Mouse (Mus musculus) urinary bladder, postnatal 14 days (tissue): ENCODE results near the gene 4933406M09Rik.

Experiments
- DNase-seq: peaks from one replicate; pipeline ENCODE4 v3.0.0; 2021; ENCODE audit warnings: low spot score

The 4933406M09Rik gene

GRCm38 (mm10) chr1:134381795-134382625, 3.7 kb upstream of the 4933406M09Rik start:
- no peak for DNase-seq

- DNase-seq = no peak
These were observed 1.2 kb upstream of the 4933406M09Rik start for GRCm38 (mm10) chr1:134384581-134384980.

DNA sequence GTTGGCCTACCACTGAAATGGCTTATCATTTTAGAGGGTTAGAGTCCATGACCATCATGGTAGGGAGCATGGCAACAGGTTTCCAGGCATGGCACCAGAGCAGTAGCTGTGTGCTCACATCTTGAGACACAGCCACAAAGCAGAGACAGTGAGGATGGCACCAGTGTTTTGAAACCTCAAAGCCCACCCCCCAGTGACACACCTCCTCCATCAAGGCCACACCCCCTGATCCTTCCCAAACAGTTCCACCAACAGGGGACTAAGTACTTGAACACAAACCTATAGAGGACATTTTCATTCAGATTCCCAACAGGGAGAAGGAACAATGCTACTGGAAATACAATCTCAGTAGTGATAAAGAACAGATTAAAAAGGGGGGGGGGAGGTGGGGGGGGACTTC, 564 bp upstream of the 4933406M09Rik start:
- DNase-seq = no peak

DNA sequence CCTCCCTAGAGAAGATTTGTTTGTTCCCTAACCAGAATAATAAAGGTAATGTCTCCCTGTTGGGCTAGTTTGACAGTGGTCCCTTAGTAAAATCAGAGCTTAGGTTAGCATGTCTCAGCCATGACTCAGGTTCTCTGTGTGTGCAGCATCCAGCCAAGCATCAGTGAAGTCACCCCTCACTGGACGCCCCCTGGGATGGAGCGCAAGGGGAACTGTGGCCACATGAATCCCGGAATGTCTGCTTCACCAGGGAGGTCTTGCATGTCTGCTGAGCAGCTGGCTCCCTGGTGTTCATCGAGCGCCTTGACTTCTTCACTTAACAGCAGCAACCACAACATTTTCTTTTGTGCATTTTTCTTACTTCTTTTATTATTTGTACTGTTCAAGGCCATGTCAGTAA, 8.1 kb downstream of the 4933406M09Rik start:
- no peak for DNase-seq

DNA sequence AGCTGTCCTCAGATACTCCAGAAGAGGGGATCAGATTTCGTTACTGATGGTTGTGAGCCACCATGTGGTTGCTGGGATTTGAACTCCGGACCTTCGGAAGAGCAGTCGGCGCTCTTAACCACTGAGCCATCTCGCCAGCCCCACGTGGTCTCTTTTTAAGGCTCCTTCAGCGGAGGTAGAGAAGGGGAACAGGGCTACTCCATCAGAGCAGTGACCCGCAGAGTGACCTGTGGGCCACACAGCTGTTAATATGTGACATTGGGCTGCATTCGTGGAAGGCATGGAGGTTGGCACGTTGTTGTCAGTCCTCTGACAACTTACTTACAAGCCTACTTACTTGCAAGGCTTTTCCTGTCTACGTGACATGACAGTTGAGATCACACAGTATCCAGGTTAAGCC, 12.5 kb downstream of the 4933406M09Rik start:
- no peak for DNase-seq

DNA sequence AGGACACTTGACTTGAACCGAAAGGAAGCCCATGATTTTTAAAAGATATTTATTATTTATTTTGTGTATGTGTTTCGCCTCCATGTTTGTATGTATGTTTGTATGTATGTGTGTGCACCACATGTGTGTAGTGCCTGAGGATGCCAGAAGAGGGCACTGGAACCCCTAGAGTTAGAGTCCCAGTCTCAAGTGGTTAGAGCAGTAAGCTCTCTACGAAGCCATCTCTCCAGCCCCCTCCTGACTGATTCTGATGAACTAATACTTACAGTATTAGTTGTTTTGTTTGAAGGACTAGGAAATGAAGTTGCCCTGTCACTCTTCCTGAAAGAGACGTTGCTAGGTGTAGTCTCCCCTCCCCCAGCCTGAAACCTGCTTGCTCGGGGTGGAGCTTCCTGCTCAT, 14.0 kb downstream of the 4933406M09Rik start:
- DNase-seq = no peak

DNA sequence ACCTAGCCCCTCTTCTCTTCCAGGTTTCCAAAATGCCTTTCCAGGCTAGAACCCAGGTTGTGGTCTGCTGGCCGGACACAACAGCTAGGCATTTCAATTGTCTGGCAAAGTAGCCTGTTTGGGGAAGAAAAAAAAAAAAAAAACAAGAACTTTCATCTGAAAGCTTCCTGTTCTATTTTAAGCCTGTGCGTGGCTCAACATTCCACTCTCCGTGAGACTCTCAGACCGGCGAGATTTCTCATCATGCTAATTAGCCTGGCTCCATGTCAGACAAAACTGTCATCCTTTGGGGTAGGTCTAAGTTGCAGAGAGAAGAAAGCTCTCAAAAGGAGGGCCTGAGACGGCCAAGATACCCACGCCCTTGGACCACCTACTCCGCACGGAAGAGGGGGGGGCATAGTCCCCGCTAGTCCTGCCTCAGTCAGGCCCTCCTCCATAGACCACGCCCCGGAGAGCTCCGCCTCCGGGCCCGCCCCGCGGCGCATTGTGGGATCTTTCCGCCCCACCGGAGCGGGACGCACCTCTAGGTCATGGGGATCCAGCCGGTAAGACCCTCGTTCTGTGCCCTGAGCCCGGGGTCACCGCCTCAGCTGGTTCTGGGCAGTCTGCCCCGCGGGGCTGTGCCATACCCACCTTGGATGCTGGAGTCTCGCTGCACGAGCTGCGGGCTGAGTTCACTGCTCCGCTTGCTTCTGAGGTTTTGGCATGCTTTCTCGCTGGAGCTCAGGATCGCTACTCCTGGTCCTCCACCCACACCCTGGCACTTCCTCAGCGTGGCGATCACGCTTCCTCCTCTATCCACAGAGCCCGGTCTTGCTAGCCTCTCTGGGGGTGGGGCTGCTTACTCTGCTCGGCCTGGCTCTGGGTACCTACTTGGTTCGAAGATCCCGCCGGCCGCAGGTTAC, 20.0 kb downstream of the 4933406M09Rik start, which contains the start of gene Cyb5r1:
Gene Cyb5r1, plus strand, starts transcription at position 51 of the 905 bp plus-strand sequence.
- DNase-seq = peak; percentile 78

- DNase-seq = no peak
These were observed 20.7 kb downstream of the 4933406M09Rik start for GRCm38 (mm10) chr1:134406414-134406771.

DNA sequence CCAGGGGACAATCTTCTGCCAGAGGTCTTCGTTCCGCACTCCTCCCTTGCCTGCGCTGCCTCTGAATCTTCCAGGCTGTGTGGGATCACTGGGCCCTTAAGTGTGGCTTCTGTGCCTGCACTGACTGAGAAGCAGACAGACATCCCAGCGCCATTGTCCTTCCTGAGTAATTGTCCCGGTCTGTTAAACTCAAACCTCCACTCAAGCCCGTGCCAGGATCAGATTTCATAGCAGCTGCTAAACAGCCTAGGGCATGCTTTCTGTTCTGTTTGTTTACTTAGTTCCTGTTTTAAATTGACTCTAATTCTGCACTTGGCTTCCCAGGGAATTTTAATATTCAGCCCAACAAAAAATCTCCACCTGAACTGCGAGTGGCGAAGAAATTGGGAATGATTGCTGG, 22.3 kb downstream of the 4933406M09Rik start:
- DNase-seq = no peak

- DNase-seq = no peak
These were observed 26.2 kb downstream of the 4933406M09Rik start for GRCm38 (mm10) chr1:134411706-134412629.

- DNase-seq = no peak
These were observed 28.3 kb downstream of the 4933406M09Rik start for GRCm38 (mm10) chr1:134414038-134414437.

- DNase-seq = no peak
These were observed 28.9 kb downstream of the 4933406M09Rik start for GRCm38 (mm10) chr1:134414501-134415167.

DNA sequence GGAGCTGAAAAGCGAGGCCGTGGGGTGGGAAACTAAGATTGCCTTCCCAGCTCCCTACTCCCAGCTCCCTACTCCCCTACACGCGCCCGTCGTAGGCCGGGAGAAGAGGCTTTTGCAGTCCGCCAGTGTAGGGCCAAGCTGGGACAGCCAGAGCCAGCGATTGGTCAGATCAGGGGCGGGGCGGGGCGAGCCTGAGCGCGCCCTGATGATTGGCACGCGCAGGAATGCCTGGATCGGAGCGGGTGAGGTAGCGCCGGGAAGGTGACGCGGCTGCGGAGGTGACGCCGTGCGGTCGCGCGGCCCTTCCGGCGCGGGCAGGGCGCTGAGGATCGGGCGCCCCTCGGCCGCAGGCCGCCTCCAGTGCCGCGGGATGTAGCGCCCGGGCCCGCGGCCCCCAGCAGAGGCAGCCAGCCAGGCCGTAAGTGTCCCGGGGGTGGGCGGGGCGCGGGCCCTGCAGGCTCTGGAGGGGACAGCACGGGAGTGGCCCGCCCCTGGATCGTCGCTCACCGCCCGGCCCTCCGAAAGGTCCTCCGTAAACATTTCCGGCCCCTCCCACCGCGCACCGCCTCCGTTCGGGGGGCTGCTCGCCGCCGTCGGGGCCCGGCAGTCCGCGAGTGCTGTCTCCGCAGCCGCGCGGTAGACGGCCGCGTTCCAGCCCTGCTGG, 29.6 kb downstream of the 4933406M09Rik start, which contains the start of gene Adipor1:
Gene Adipor1, plus strand, starts transcription at position 211 of the 664 bp plus-strand sequence.
- DNase-seq = peak; percentile 97

GRCm38 (mm10) chr1:134418414-134418975, 32.8 kb downstream of the 4933406M09Rik start:
- no peak for DNase-seq

- no peak for DNase-seq
These were observed 33.4 kb downstream of the 4933406M09Rik start for GRCm38 (mm10) chr1:134419176-134419575.

DNA sequence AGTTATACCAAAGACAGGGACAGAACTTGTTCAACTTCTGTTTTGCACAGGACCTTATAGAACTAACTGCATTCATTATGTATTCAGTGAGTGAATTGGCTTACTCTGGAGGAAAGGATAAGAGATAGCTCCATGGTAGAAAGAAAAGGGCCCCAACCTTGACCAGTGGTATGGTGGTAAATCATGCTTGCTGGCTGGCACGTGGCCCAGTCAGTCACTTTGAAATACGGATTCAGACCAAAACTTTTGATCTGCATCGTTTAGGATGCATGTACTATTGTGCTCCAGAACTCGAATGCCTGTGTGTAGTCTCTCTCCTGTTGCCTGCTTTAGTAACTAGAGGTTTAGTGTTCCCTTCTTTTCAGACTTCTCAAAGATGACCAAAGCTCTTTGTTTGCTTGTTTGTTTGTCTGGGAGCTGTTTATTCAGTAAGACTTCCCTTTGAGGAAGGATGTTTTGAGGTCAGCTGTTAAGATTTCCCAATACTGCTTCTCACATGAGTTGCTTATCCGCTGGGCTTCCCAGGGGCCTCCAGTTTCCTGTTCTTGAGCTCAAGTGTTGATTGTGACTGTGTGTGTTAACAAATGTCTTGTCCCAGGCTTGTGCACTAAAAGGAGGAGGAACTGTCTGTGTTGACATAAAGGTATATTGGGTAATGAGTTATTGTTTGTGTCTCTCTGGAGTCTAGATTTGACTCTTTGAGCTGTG, 34.2 kb downstream of the 4933406M09Rik start:
- DNase-seq = peak; percentile 20

- DNase-seq = no peak
These were observed 38.2 kb downstream of the 4933406M09Rik start for GRCm38 (mm10) chr1:134423911-134424310.

- DNase-seq = no peak
These were observed 40.5 kb downstream of the 4933406M09Rik start for GRCm38 (mm10) chr1:134426289-134426688.

DNA sequence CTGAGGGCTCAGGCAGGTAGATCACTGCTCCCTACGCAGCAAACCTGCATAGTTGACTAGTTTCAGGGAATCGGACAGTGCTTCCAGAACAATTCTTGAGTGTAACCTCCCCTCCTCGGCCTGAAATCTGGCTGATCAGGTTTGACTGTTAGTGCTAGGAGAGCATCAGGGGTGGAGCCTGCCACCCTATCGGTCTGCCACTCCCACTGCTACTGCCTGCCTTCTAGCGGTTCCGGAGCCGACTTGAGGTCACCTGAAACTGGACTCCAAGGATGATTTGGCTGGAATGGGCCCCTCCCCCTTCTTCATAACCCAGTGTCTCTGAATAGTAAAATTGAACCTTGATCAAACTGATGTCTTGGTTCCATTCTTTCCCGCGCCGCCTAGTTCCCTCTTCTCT, 47.3 kb downstream of the 4933406M09Rik start:
- peak; percentile 42 for DNase-seq

DNA sequence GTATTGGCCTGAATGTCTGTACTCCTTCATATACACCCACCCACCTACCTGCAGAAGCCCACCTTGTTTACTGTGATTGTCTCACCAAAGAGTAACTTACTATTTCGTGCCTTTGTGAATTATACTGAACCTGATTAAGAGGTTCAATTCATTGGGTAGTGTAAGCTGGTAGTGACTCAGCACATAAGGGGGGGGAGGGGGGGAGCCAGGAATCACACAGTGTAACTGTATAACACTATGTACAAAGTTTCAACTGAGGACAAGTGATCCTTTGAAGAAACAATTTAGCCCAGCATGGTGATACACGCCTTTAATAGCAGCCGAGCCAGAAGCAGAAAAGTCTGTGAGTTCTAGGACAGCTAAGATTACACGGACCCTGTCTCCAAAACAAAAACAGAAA, 47.7 kb downstream of the 4933406M09Rik start:
- DNase-seq = no peak
